ENCODE assay signal across 8 mouse cellular contexts in genomic region chr11:21308119-21308518, GRCm38 (mm10).
DNase-seq lines count a peak whose midpoint lies in the region; TF ChIP-seq lines count a peak whose summit lies in the region.

No protein-coding gene starts in this region.

- no peaks in the 10 kb centered on the region for H3K36me3 ChIP-seq in testis, adult 2 months (ENCODE audit: control insufficient read depth, insufficient read depth, low read length)

- TF ChIP-seq CTCF in testis, adult 2 months (IDR thresholded peaks at IDR 0.05; ENCODE audit: control insufficient read depth, insufficient read depth, insufficient replicate concordance, low read depth, low read length) = peak; percentile 21; the same call in 1 of the 2 replicates

- H3K4me3 ChIP-seq in testis, adult 2 months (ENCODE audit: control insufficient read depth, low read depth, low read length) = no peak overlapping the region

- TF ChIP-seq POLR2A in testis, adult 2 months (IDR thresholded peaks at IDR 0.05; ENCODE audit: control insufficient read depth, low read depth, low read length) = no peak

- H3K27me3 ChIP-seq in testis, adult 2 months (ENCODE audit: control insufficient read depth, insufficient read depth, low read length) = no peaks in the 10 kb centered on the region

- H3K4me1 ChIP-seq in testis, adult 2 months (ENCODE audit: control insufficient read depth, insufficient read depth, low read length) = no peaks in the 10 kb centered on the region

- DNase-seq in cerebellum, postnatal 14 days = peak; percentile 21 to 35
- no peak for DNase-seq in cerebellum, postnatal 4 days (ENCODE audit: low spot score in 2 of 2)
- no peak for DNase-seq in testis, postnatal 10 days (ENCODE audit: low spot score)
- peak; percentile 46 for DNase-seq in kidney, postnatal 10 days
- peak; percentile 26 for DNase-seq in thymus, postnatal 25 days
- no peak for DNase-seq in spleen, postnatal 4 days (ENCODE audit: low spot score in 2 of 2)
- DNase-seq in layer of hippocampus, adult 11-12 months (ENCODE audit: low spot score) = no peak

- no peak overlapping the region for H3K27ac ChIP-seq in testis, adult 2 months (ENCODE audit: control insufficient read depth, insufficient read depth, low read depth, low read length)

Comparison
In these comparisons a context has a peak if more than half of its experiments do, and no peak if none do; other contexts are left out.
1. DNase-seq: peak in cerebellum, postnatal 14 days (2 of 2), kidney, postnatal 10 days (single experiment) and thymus, postnatal 25 days (single experiment); none in cerebellum, postnatal 4 days (0 of 2), testis, postnatal 10 days (single experiment), spleen, postnatal 4 days (0 of 2) and layer of hippocampus, adult 11-12 months (single experiment).